In the genomic region with DNA sequence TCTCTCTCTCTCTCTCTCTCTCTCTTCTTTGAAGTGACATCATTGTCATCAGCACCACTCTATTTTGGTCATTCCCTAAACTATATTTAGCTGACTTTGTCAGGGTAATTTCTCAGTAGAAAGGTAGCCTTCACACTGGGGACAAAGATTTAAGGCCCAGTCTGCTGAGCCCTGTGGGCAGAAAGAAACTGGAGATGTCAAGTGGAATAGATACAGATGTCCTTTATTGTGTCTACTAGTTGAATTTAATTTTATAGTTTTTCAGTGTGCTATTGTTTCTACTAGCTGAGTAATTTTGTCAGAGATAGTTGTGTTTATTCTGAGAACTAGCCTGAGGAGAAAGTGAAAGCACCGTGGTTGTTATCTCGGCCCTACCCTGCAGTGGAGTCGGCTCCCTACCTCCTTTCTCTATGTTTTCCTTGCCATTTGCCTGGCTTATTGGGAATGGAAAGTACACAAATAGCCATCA, we compare ENCODE assay signal across 10 mouse cellular contexts. TPM values are rescaled to one million over a fixed set of nuclear protein-coding genes. Genes with fewer than 3 reads are reported as not detected.
DNase-seq lines count a peak whose midpoint lies in the region; ATAC-seq lines count a peak whose summit lies in the region.
"Had no signal": no experiment of that assay in that cellular context is flagged by ENCODE, and none has a peak within 500 bp of the region (broad histone marks: within the 10 kb centered on the region; RNA-seq: fewer than 3 reads in every experiment).

No protein-coding gene starts in this region.

- H3K27me3 ChIP-seq in midbrain, embryonic 11.5 days (ENCODE audit: control insufficient read depth, insufficient read depth, low read length) = no peaks in the 10 kb centered on the region

- no peak overlapping the region for H3K27ac ChIP-seq in midbrain, embryonic 11.5 days (ENCODE audit: low read depth, low read length)
- H3K27ac ChIP-seq: embryonic facial prominence, embryonic 10.5 days had no signal

- H3K9me3 ChIP-seq in midbrain, embryonic 11.5 days (ENCODE audit: control insufficient read depth, low read length) = no peaks in the 10 kb centered on the region
- H3K9me3 ChIP-seq: embryonic facial prominence, embryonic 10.5 days had no signal

- intact Hi-C loops in heart, postnatal 14 days (cut with DNase I) = no loop called here

- no peak overlapping the region for H3K4me2 ChIP-seq in midbrain, embryonic 11.5 days

- peak; percentile 48 to 58; a peak in 2 of 4 replicates for ATAC-seq in hematopoietic stem cell, adult 5-6 weeks (replicated peaks in 1 of 2; ENCODE audit: insufficient read depth in 1 of 2, low FRiP score in 2 of 2, low TSS enrichment in 1 of 2, low read depth in 1 of 2, poor library complexity in 2 of 2, severe bottlenecking in 2 of 2)
- no peak for ATAC-seq in midbrain, embryonic 11.5 days (ENCODE audit: low FRiP score)

- H3K4me3 ChIP-seq in midbrain, embryonic 11.5 days (ENCODE audit: low read depth, low read length) = no peak overlapping the region
- H3K4me3 ChIP-seq: embryonic facial prominence, embryonic 10.5 days had no signal

- peak; percentile 30 to 35 for DNase-seq in heart, adult 18-20 months
- DNase-seq in heart, postnatal 14 days = no peak
- DNase-seq in c-Kit-positive CD71-positive TER-119-positive erythroid progenitor cells, embryonic 14.5 days (ENCODE audit: low spot score) = peak; percentile 41
- peak; percentile 26 for DNase-seq in naive thymus-derived CD4-positive, alpha-beta T cell, adult 2 months (ENCODE audit: low read depth)
- no peak for DNase-seq in midbrain, embryonic 11.5 days (ENCODE audit: low spot score, missing footprints)
- no peak for DNase-seq in ovary, postnatal 10 days (ENCODE audit: low spot score)
- DNase-seq in kidney, postnatal 10 days = no peak
- DNase-seq: kidney, adult 2 months had no signal

- no peaks in the 10 kb centered on the region for H3K4me1 ChIP-seq in midbrain, embryonic 11.5 days (ENCODE audit: control insufficient read depth, insufficient read depth, low read length)
- H3K4me1 ChIP-seq: embryonic facial prominence, embryonic 10.5 days had no signal

- H3K9ac ChIP-seq in midbrain, embryonic 11.5 days (ENCODE audit: low read length) = no peak overlapping the region

- no peaks in the 10 kb centered on the region for H3K36me3 ChIP-seq in midbrain, embryonic 11.5 days (ENCODE audit: control insufficient read depth, insufficient read depth, low read length)

- WGBS in midbrain, embryonic 11.5 days = 84% methylated on average over 3 of the region's 3 CpGs

RNA-seq across cellular contexts. Expression of a gene that starts 30.3 kb away (rescaled TPM):
- 10 to 100 TPM; 32.7 to 37.2 TPM for total RNA-seq in heart, adult 18-20 months (2021)
- total RNA-seq in heart, postnatal 14 days (2021) = 10 to 100 TPM; 31.7 TPM
- 37.8 and 38.5 TPM in 2 replicates for total RNA-seq in hematopoietic stem cell, adult 5-6 weeks (2017)
- polyA plus RNA-seq in midbrain, embryonic 11.5 days (2014; fragmentation: Nextera tagmentation; extraction: Ambion mirVana) = 14.7 and 14.8 TPM in 2 replicates

Comparison
In these comparisons a context has a peak if more than half of its experiments do, and no peak if none do; other contexts are left out.
1. DNase-seq: peak in heart, adult 18-20 months (2 of 2), c-Kit-positive CD71-positive TER-119-positive erythroid progenitor cells, embryonic 14.5 days (single experiment) and naive thymus-derived CD4-positive, alpha-beta T cell, adult 2 months (single experiment); none in heart, postnatal 14 days (0 of 2), midbrain, embryonic 11.5 days (single experiment), ovary, postnatal 10 days (single experiment) and kidney, postnatal 10 days (single experiment).